Mouse (Mus musculus) intestine, embryonic 16.5 days (tissue): ENCODE data around the gene Cpne9. TPM values are rescaled to one million over a fixed set of nuclear protein-coding genes. Genes with fewer than 3 reads are reported as not detected.

Source experiments
- ATAC-seq: fragments of 200-750 bp; cut with Nextera tagmentation; 2 replicates; pipeline ENCODE4 v1.8.0; 2017; ENCODE audit warnings: moderate TSS enrichment, moderate library complexity
- H3K27ac ChIP-seq: fragments of 300-500 bp; sonication (generic); 2 replicates; pipeline ENCODE4 v1.5.1; 2014; ENCODE audit warnings: mild to moderate bottlenecking, low read length
- H3K27me3 ChIP-seq: fragments of 300-500 bp; sonication (generic); replicated peaks from 2 replicates; pipeline ENCODE4 v1.6.1; 2014; ENCODE audit warnings: low read length, control low read depth, mixed read lengths; ENCODE audit not compliant: control insufficient read depth, insufficient read depth
- H3K36me3 ChIP-seq: fragments of 300-500 bp; sonication (generic); 2 replicates; pipeline ENCODE4 v1.6.1; 2014; ENCODE audit warnings: low read length, control low read depth; ENCODE audit not compliant: control insufficient read depth, insufficient read depth
- H3K4me1 ChIP-seq: fragments of 300-500 bp; sonication (generic); 2 replicates; pipeline ENCODE4 v1.6.1; 2014; ENCODE audit warnings: low read length, control low read depth, mixed read lengths; ENCODE audit not compliant: control insufficient read depth, insufficient read depth
- H3K4me2 ChIP-seq: fragments of 300-500 bp; sonication (generic); 2 replicates; pipeline ENCODE4 v1.6.1; 2014; ENCODE audit warnings: low read depth, low read length, control low read depth
- H3K4me3 ChIP-seq: fragments of 300-500 bp; sonication (generic); 2 replicates; pipeline ENCODE4 v1.5.1; 2014; ENCODE audit warnings: mild to moderate bottlenecking, low read length
- H3K9ac ChIP-seq: fragments of 300-500 bp; sonication (generic); 2 replicates; pipeline ENCODE4 v1.6.1; 2014; ENCODE audit warnings: low read depth, low read length
- H3K9me3 ChIP-seq: fragments of 300-500 bp; sonication (generic); 2 replicates; pipeline ENCODE4 v1.6.1; 2016; ENCODE audit warnings: low read length, control low read depth; ENCODE audit not compliant: control insufficient read depth
- WGBS: fragments of 180-500 bp; shearing (Covaris S2); extraction: QIAGEN DNeasy Blood & Tissue Kit; methylation state at CpG from one replicate; pipeline ENCODE4 v1.1.7; 2014; 5-methylcytosine and 5-hydroxymethylcytosine counted together
- polyA plus RNA-seq: library from polyadenylated mRNA; unstranded; fragments of >200 nt; fragmentation: Nextera tagmentation; extraction: Ambion mirVana; gene quantifications from 2 replicates; pipeline ENCODE4 v1.2.1, GENCODE M21; 2015

The Cpne9 gene
- polyA plus RNA-seq, 1 experiment from 2014 or later: not detected

GRCm38 (mm10) chr6:113261174-113261858 lies 20.8 kb upstream of the Cpne9 start:
- no peak overlapping the region for H3K9ac ChIP-seq
- peaks cover 6% of the 10 kb centered on the region; the same call in 1 of the 2 replicates for H3K36me3 ChIP-seq
- no peak overlapping the region for H3K4me2 ChIP-seq
- no peaks in the 10 kb centered on the region for H3K4me1 ChIP-seq
- no peak overlapping the region for H3K27ac ChIP-seq
- H3K4me3 ChIP-seq: no peak overlapping the region
- no peaks in the 10 kb centered on the region for H3K27me3 ChIP-seq
- ATAC-seq: no peak
- H3K9me3 ChIP-seq: no peaks in the 10 kb centered on the region
- 85% methylated on average over 8 of the region's 8 CpGs for WGBS

GRCm38 (mm10) chr6:113263531-113263930 lies 18.6 kb upstream of the Cpne9 start:
- Histone ChIP-seq H3K4me3 (no peak overlapping the region), H3K4me1 (no peaks in the 10 kb centered on the region), H3K36me3 (peaks cover 6% of the 10 kb centered on the region; the same call in 1 of the 2 replicates), H3K4me2 (no peak overlapping the region), H3K9ac (no peak overlapping the region), H3K9me3 (no peaks in the 10 kb centered on the region), H3K27ac (no peak overlapping the region), H3K27me3 (no peaks in the 10 kb centered on the region)
- 92% methylated on average over 6 of the region's 6 CpGs for WGBS
- no peak for ATAC-seq

- no peaks in the 10 kb centered on the region for H3K9me3 ChIP-seq
- H3K4me1 ChIP-seq: no peaks in the 10 kb centered on the region
- no peak overlapping the region for H3K27ac ChIP-seq
- ATAC-seq: no peak
- no peak overlapping the region for H3K4me2 ChIP-seq
- H3K27me3 ChIP-seq: no peaks in the 10 kb centered on the region
- no peak overlapping the region for H3K9ac ChIP-seq
- 91% methylated on average over 8 of the region's 8 CpGs for WGBS
- peaks cover 10% of the 10 kb centered on the region for H3K36me3 ChIP-seq
- no peak overlapping the region for H3K4me3 ChIP-seq
Observed at GRCm38 (mm10) chr6:113264429-113264828, 17.7 kb upstream of the Cpne9 start.

GRCm38 (mm10) chr6:113266996-113267655 lies 15.0 kb upstream of the Cpne9 start:
- Histone ChIP-seq H3K27ac (no peak overlapping the region), H3K9me3 (no peaks in the 10 kb centered on the region), H3K36me3 (peaks cover 13% of the 10 kb centered on the region), H3K4me1 (no peaks in the 10 kb centered on the region), H3K4me3 (no peak overlapping the region), H3K27me3 (no peaks in the 10 kb centered on the region), H3K4me2 (no peak overlapping the region), H3K9ac (no peak overlapping the region)
- ATAC-seq: no peak
- 91% methylated on average over 7 of the region's 7 CpGs for WGBS

GRCm38 (mm10) chr6:113267988-113268387 lies 14.1 kb upstream of the Cpne9 start:
- WGBS: 93% methylated on average over 1 of the region's 1 CpGs
- no peak overlapping the region for H3K4me3 ChIP-seq
- no peaks in the 10 kb centered on the region for H3K27me3 ChIP-seq
- H3K4me1 ChIP-seq: no peaks in the 10 kb centered on the region
- ATAC-seq: no peak
- H3K9me3 ChIP-seq: no peaks in the 10 kb centered on the region
- H3K36me3 ChIP-seq: peaks cover 15% of the 10 kb centered on the region
- H3K4me2 ChIP-seq: no peak overlapping the region
- no peak overlapping the region for H3K27ac ChIP-seq
- H3K9ac ChIP-seq: no peak overlapping the region

- Histone ChIP-seq H3K4me1 (no peaks in the 10 kb centered on the region), H3K4me3 (no peak overlapping the region), H3K4me2 (no peak overlapping the region), H3K9ac (no peak overlapping the region), H3K27ac (no peak overlapping the region), H3K9me3 (no peaks in the 10 kb centered on the region), H3K36me3 (peaks cover 11% of the 10 kb centered on the region; the same call in 1 of the 2 replicates), H3K27me3 (no peaks in the 10 kb centered on the region)
- no peak for ATAC-seq
- 80% methylated on average over 3 of the region's 3 CpGs for WGBS
Observed at GRCm38 (mm10) chr6:113272365-113272764, 9.7 kb upstream of the Cpne9 start.

GRCm38 (mm10) chr6:113276846-113277245 lies 5.3 kb upstream of the Cpne9 start:
- 81% methylated on average over 4 of the region's 4 CpGs for WGBS
- H3K9me3 ChIP-seq: no peaks in the 10 kb centered on the region
- ATAC-seq: no peak
- no peak overlapping the region for H3K4me3 ChIP-seq
- no peaks in the 10 kb centered on the region for H3K4me1 ChIP-seq
- no peak overlapping the region for H3K4me2 ChIP-seq
- H3K27me3 ChIP-seq: peaks cover 3% of the 10 kb centered on the region; the same call in 1 of the 2 replicates
- H3K27ac ChIP-seq: no peak overlapping the region
- H3K9ac ChIP-seq: no peak overlapping the region
- H3K36me3 ChIP-seq: peaks cover 5% of the 10 kb centered on the region; the same call in 1 of the 2 replicates

GRCm38 (mm10) chr6:113281676-113282075 lies 431 bp upstream of the Cpne9 start:
- ATAC-seq: peak; percentile 52; the same call in 1 of the 2 replicates
- Histone ChIP-seq H3K9ac (no peak overlapping the region), H3K27me3 (peaks cover 26% of the 10 kb centered on the region), H3K9me3 (no peaks in the 10 kb centered on the region), H3K4me3 (no peak overlapping the region), H3K4me2 (no peak overlapping the region), H3K4me1 (no peaks in the 10 kb centered on the region; the same call in 1 of the 2 replicates), H3K36me3 (no peaks in the 10 kb centered on the region), H3K27ac (no peak overlapping the region)
- WGBS: 64% methylated on average over 6 of the region's 6 CpGs

- Histone ChIP-seq H3K9ac (no peak overlapping the region), H3K9me3 (no peaks in the 10 kb centered on the region), H3K4me2 (peak overlapping the region; percentile 13; the same call in 1 of the 2 replicates), H3K27me3 (peaks cover 26% of the 10 kb centered on the region), H3K4me1 (no peaks in the 10 kb centered on the region; the same call in 1 of the 2 replicates), H3K36me3 (no peaks in the 10 kb centered on the region), H3K4me3 (no peak overlapping the region), H3K27ac (no peak overlapping the region)
- WGBS: 2% methylated on average over 22 of the region's 22 CpGs
- no peak for ATAC-seq
Observed at GRCm38 (mm10) chr6:113282969-113283368, 862 bp downstream of the Cpne9 start.
